Mouse (Mus musculus) limb, embryonic 11.5 days (tissue): ENCODE measurements around the gene Rnf19b. TPM values are rescaled to one million over a fixed set of nuclear protein-coding genes. Genes with fewer than 3 reads are reported as not detected.

ENCODE experiments used
- ATAC-seq: fragments of 200-750 bp; cut with Nextera tagmentation; 2 replicates; pipeline ENCODE4 v1.8.0; 2017; ENCODE audit warnings: low read depth; ENCODE audit not compliant: insufficient number of reproducible peaks, low FRiP score, low TSS enrichment
- DNase-seq: peaks from one replicate; pipeline ENCODE4 v3.0.0-alpha.2; 2015; ENCODE audit warnings: low spot score
- H3K27ac ChIP-seq: fragments of 300-500 bp; sonication (generic); replicated peaks from 2 replicates; pipeline ENCODE4 v1.5.1; 2014; ENCODE audit warnings: low read depth, mild to moderate bottlenecking, low read length
- H3K27me3 ChIP-seq: fragments of 300-500 bp; sonication (generic); 2 replicates; pipeline ENCODE4 v1.6.1; 2014; ENCODE audit warnings: mild to moderate bottlenecking, low read length, mixed read lengths; ENCODE audit not compliant: control insufficient read depth, insufficient read depth
- H3K36me3 ChIP-seq: fragments of 300-500 bp; sonication (generic); 2 replicates; pipeline ENCODE4 v1.6.1; 2014; ENCODE audit warnings: mild to moderate bottlenecking, low read length, moderate library complexity, mixed read lengths; ENCODE audit not compliant: control insufficient read depth, insufficient read depth
- H3K4me1 ChIP-seq: fragments of 300-500 bp; sonication (generic); 2 replicates; pipeline ENCODE4 v1.6.1; 2014; ENCODE audit warnings: low read length, mixed read lengths; ENCODE audit not compliant: control insufficient read depth, insufficient read depth
- H3K4me2 ChIP-seq: fragments of 300-500 bp; sonication (generic); 2 replicates; pipeline ENCODE4 v1.6.1; 2014; ENCODE audit warnings: low read depth, mild to moderate bottlenecking, moderate library complexity; ENCODE audit not compliant: severe bottlenecking
- H3K4me3 ChIP-seq: fragments of 300-500 bp; sonication (generic); 2 replicates; pipeline ENCODE4 v1.5.1; 2014; ENCODE audit warnings: low read depth, low read length
- H3K9ac ChIP-seq: fragments of 300-500 bp; sonication (generic); 2 replicates; pipeline ENCODE4 v1.6.1; 2014; ENCODE audit warnings: mild to moderate bottlenecking, low read length
- H3K9me3 ChIP-seq: fragments of 300-500 bp; sonication (generic); 2 replicates; pipeline ENCODE4 v1.6.1; 2016; ENCODE audit warnings: low read length; ENCODE audit not compliant: control insufficient read depth
- WGBS: fragments of 180-500 bp; shearing (Covaris S2); extraction: QIAGEN DNeasy Blood & Tissue Kit; methylation state at CpG from one replicate; pipeline ENCODE4 v1.1.7; 2014; 5-methylcytosine and 5-hydroxymethylcytosine counted together
- polyA plus RNA-seq: library from polyadenylated mRNA; unstranded; fragments of >200 nt; fragmentation: Nextera tagmentation; extraction: Ambion mirVana; gene quantifications from 2 replicates; pipeline ENCODE4 v1.2.1, GENCODE M21; 2014

Rnf19b gene
- polyA plus RNA-seq, 1 experiment from 2014 or later = 9.6 TPM

GRCm38 (mm10) chr4:129079126-129079525 is 21.1 kb downstream of the Rnf19b start:
- Histone ChIP-seq H3K9ac (no peak overlapping the region), H3K4me2 (no peak overlapping the region), H3K27me3 (no peaks in the 10 kb centered on the region), H3K9me3 (no peaks in the 10 kb centered on the region), H3K4me3 (no peak overlapping the region), H3K36me3 (peaks cover 24% of the 10 kb centered on the region), H3K27ac (no peak overlapping the region), H3K4me1 (no peaks in the 10 kb centered on the region)
- 95% methylated on average over 9 of the region's 9 CpGs for WGBS
- ATAC-seq (no peak), DNase-seq (no peak)

DNA sequence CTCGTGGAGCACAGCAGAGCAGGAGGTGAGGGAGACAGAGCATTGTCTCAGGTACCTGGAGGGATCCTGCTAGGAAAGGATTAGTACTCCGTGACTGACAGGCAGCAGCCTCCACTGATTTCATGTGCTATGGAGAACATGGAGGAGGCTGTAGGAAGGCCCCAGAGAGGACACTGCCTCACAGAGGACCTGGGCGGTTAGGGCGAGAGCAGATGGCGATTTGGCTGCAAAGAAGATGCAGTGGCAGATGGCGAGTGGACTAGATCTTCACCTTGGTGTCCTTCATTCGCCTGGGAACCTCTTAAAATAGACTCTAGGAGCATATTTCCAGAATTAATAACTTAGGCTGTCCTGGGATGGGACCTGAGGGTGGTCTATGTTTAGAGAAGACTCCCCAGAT is 23.0 kb downstream of the Rnf19b start:
- no peaks in the 10 kb centered on the region for H3K4me1 ChIP-seq
- ATAC-seq = no peak
- no peak overlapping the region for H3K9ac ChIP-seq
- no peak for DNase-seq
- H3K27ac ChIP-seq = no peak overlapping the region
- H3K4me2 ChIP-seq = no peak overlapping the region
- H3K9me3 ChIP-seq = no peaks in the 10 kb centered on the region
- peaks cover 24% of the 10 kb centered on the region for H3K36me3 ChIP-seq
- 86% methylated on average over 7 of the region's 7 CpGs for WGBS
- no peaks in the 10 kb centered on the region for H3K27me3 ChIP-seq
- H3K4me3 ChIP-seq = no peak overlapping the region

GRCm38 (mm10) chr4:129081512-129081911 is 23.4 kb downstream of the Rnf19b start:
- Histone ChIP-seq H3K36me3 (peaks cover 24% of the 10 kb centered on the region), H3K9me3 (no peaks in the 10 kb centered on the region), H3K9ac (no peak overlapping the region), H3K4me2 (no peak overlapping the region), H3K4me3 (no peak overlapping the region), H3K27me3 (no peaks in the 10 kb centered on the region), H3K27ac (no peak overlapping the region), H3K4me1 (no peaks in the 10 kb centered on the region)
- no peak for ATAC-seq
- 82% methylated on average over 6 of the region's 6 CpGs for WGBS
- DNase-seq = no peak

DNA sequence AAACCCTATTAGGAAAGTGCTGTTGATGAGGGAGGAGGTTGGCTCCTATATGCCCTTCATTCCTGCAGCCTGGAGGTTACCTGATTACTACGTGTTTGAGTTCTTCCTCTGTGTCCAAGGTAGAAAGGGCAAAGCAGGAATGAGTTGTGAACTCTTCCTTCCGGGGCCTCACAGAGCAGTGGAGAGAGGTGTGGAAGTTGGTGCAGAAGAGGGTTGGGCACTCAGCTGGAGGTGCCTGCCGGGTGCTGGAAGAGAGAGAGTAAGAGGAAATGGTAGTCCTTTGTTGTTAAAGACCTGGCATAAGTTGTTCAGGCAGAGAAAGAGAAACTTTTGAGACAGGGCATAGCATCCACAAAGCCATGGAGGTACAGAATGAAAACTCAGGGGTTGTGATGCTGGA is 23.9 kb downstream of the Rnf19b start:
- Histone ChIP-seq H3K27me3 (no peaks in the 10 kb centered on the region), H3K4me1 (no peaks in the 10 kb centered on the region), H3K36me3 (peaks cover 21% of the 10 kb centered on the region), H3K27ac (no peak overlapping the region), H3K4me2 (no peak overlapping the region), H3K4me3 (no peak overlapping the region), H3K9ac (no peak overlapping the region), H3K9me3 (no peaks in the 10 kb centered on the region)
- no peak for DNase-seq
- WGBS = 75% methylated on average over 3 of the region's 3 CpGs
- no peak for ATAC-seq

DNA sequence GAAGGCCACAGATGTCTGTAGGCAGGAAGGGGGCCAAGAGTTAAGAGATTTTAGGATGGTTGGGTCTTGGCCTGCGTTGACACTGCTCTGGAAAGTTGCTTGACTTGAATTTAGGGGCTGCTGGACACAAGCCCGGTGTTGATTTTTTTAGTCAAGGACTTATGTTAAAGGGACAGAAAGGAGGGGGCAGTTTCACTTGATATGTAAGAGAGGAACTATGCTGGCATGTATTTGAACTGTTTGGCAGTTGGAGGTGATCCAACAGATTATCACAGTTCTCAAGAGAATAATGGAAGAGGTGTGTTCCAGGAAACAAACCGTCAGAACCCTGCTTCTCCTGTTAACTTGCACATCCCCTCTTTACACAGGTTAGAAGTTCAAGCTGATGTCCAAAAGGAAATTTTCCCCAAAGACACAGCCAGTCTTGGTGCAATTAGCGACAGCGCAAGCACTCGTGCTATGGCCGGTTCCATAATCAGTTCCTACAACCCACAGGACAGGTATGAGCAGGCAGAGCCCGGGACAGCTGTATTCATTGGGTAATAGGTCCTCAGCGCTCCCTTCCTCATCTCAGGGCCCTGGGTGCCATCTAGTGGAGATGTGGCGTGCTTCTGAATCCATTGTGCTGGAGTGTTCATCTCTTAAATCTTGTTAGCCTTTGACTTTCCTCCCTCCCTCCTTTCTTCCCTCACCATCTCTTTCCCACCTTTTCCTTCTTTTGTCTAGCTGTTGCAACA is 24.5 kb downstream of the Rnf19b start:
- no peaks in the 10 kb centered on the region for H3K27me3 ChIP-seq
- no peak overlapping the region for H3K4me2 ChIP-seq
- no peak overlapping the region for H3K27ac ChIP-seq
- H3K4me1 ChIP-seq = no peaks in the 10 kb centered on the region
- H3K4me3 ChIP-seq = no peak overlapping the region
- no peaks in the 10 kb centered on the region for H3K9me3 ChIP-seq
- no peak overlapping the region for H3K9ac ChIP-seq
- WGBS = 51% methylated on average over 10 of the region's 10 CpGs
- peak; percentile 76 for DNase-seq
- no peak for ATAC-seq
- peaks cover 21% of the 10 kb centered on the region for H3K36me3 ChIP-seq

DNA sequence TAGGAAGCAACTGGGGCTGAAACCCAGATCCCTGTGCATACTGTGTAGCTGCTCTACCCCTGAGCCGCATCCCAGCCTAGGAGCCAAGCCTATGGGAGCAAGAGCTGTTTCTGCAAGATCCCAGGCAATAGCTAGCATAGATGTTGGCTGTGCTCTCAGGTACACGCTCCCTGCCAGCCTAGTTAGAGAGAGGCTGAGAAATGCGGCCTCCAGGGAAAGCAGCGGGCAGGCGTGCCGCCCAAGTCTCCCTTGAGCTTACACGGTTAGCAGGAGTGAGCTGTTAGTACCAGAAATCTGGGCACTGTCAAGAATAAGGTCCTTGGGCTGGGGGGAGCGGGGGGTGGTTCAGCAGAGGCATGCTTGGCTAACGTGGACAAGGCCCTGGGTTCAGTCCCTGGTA is 26.8 kb downstream of the Rnf19b start:
- no peaks in the 10 kb centered on the region for H3K27me3 ChIP-seq
- 86% methylated on average over 9 of the region's 9 CpGs for WGBS

GRCm38 (mm10) chr4:129086078-129086477 is 28.0 kb downstream of the Rnf19b start:
- DNase-seq = peak; percentile 88
- Histone ChIP-seq H3K4me2 (no peak overlapping the region), H3K27ac (no peak overlapping the region), H3K9ac (no peak overlapping the region), H3K4me3 (no peak overlapping the region), H3K27me3 (no peaks in the 10 kb centered on the region), H3K9me3 (no peaks in the 10 kb centered on the region), H3K4me1 (no peaks in the 10 kb centered on the region), H3K36me3 (peaks cover 4% of the 10 kb centered on the region)
- ATAC-seq = no peak
- WGBS = 29% methylated on average over 8 of the region's 8 CpGs

More for the DNA sequence above, 26.8 kb downstream of the Rnf19b start:
- Histone ChIP-seq H3K9ac (no peak overlapping the region), H3K4me3 (no peak overlapping the region), H3K36me3 (peaks cover 9% of the 10 kb centered on the region), H3K4me1 (no peaks in the 10 kb centered on the region), H3K4me2 (no peak overlapping the region), H3K9me3 (no peaks in the 10 kb centered on the region), H3K27ac (no peak overlapping the region)
- ATAC-seq (no peak), DNase-seq (no peak)

- H3K9ac ChIP-seq = no peak overlapping the region
- ATAC-seq = no peak
- no peak overlapping the region for H3K27ac ChIP-seq
- no peak for DNase-seq
- WGBS = 50% methylated on average over 5 of the region's 5 CpGs
- peaks cover 4% of the 10 kb centered on the region for H3K36me3 ChIP-seq
- no peak overlapping the region for H3K4me3 ChIP-seq
- H3K4me2 ChIP-seq = no peak overlapping the region
- H3K27me3 ChIP-seq = no peaks in the 10 kb centered on the region
- no peaks in the 10 kb centered on the region for H3K9me3 ChIP-seq
- H3K4me1 ChIP-seq = no peaks in the 10 kb centered on the region
These were observed 29.8 kb downstream of the Rnf19b start for GRCm38 (mm10) chr4:129087850-129088249.

- Histone ChIP-seq H3K27ac (no peak overlapping the region), H3K4me3 (no peak overlapping the region), H3K4me1 (no peaks in the 10 kb centered on the region), H3K9ac (no peak overlapping the region), H3K4me2 (no peak overlapping the region), H3K27me3 (no peaks in the 10 kb centered on the region), H3K9me3 (no peaks in the 10 kb centered on the region), H3K36me3 (no peaks in the 10 kb centered on the region)
- DNase-seq (no peak), ATAC-seq (no peak)
- 24% methylated on average over 15 of the region's 15 CpGs for WGBS
These were observed 37.2 kb downstream of the Rnf19b start for GRCm38 (mm10) chr4:129095276-129095675.
